24 mouse cellular contexts compared by ENCODE assay signal in genomic region chr3:38457041-38457440, GRCm38 (mm10). TPM values are rescaled to one million over a fixed set of nuclear protein-coding genes. Genes with fewer than 3 reads are reported as not detected.
A peak's percentile ranks its signal among the peaks of the same experiment; 100 is the strongest.
DNase-seq lines count a peak whose midpoint lies in the region; TF ChIP-seq lines count a peak whose summit lies in the region.
"Had no signal": no experiment of that assay in that cellular context is flagged by ENCODE, and none has a peak within 500 bp of the region (broad histone marks: within the 10 kb centered on the region; RNA-seq: fewer than 3 reads in every experiment).

No protein-coding gene starts in this region.

- TF ChIP-seq POLR2A in cerebellum, adult 2 months (IDR thresholded peaks at IDR 0.05; ENCODE audit: borderline replicate concordance, insufficient read depth, low read length): no peak

- no peak for TF ChIP-seq CTCF in cerebellum, adult 2 months (IDR thresholded peaks at IDR 0.05; ENCODE audit: borderline replicate concordance, insufficient read depth, low read depth, low read length)

- 44% methylated on average over 14 of the region's 14 CpGs for WGBS in cerebellum, adult 2 months

- peak; percentile 51 to 57 for DNase-seq in cerebellum, adult 2 months
- no peak for DNase-seq in cerebellum, adult 11 months
- DNase-seq in cerebellum, adult 9-10 months: peak; percentile 43
- DNase-seq in cerebellum, postnatal 14 days: peak; percentile 32 to 60
- DNase-seq in kidney, postnatal 4 days: no peak
- DNase-seq in kidney, adult 18-20 months: no peak
- DNase-seq: adrenal gland, adult 8-10 months; adrenal gland, postnatal 25 days; embryo, embryonic 11 days; gastrocnemius, postnatal 25 days; heart, adult 18-20 months; heart, postnatal 10 days; heart, postnatal 36 days; kidney, adult 11 months had no signal

- H3K4me1 ChIP-seq in cerebellum, adult 2 months (ENCODE audit: control insufficient read depth, insufficient read depth, low read length): peaks cover 16% of the 10 kb centered on the region
- H3K4me1 ChIP-seq: embryonic facial prominence, embryonic 10.5 days; forebrain, embryonic 12.5 days; forebrain, embryonic 15.5 days; heart, embryonic 12.5 days; heart, embryonic 15.5 days; hindbrain, embryonic 10.5 days; intestine, embryonic 15.5 days had no signal

- no peaks in the 10 kb centered on the region for H3K27me3 ChIP-seq in cerebellum, adult 2 months (ENCODE audit: control insufficient read depth, insufficient read depth, low read length)
- H3K27me3 ChIP-seq: embryonic facial prominence, embryonic 13.5 days; forebrain, embryonic 12.5 days; forebrain, embryonic 15.5 days; heart, embryonic 12.5 days; heart, embryonic 15.5 days; hindbrain, embryonic 13.5 days; intestine, embryonic 15.5 days had no signal

- no peak overlapping the region for H3K4me3 ChIP-seq in cerebellum, adult 2 months (replicated peaks; ENCODE audit: insufficient read depth, low read depth, low read length)
- H3K4me3 ChIP-seq: embryonic facial prominence, embryonic 10.5 days; embryonic facial prominence, embryonic 13.5 days; erythroblast, embryonic 14.5 days; forebrain, embryonic 12.5 days; forebrain, embryonic 15.5 days; heart, embryonic 12.5 days; heart, embryonic 15.5 days; hindbrain, embryonic 10.5 days; hindbrain, embryonic 13.5 days; intestine, embryonic 15.5 days had no signal

- no peak overlapping the region for H3K27ac ChIP-seq in cerebellum, adult 2 months (ENCODE audit: insufficient read depth, low read length)
- H3K27ac ChIP-seq: embryonic facial prominence, embryonic 10.5 days; embryonic facial prominence, embryonic 13.5 days; forebrain, embryonic 12.5 days; forebrain, embryonic 15.5 days; heart, embryonic 15.5 days; hindbrain, embryonic 10.5 days; hindbrain, embryonic 13.5 days; intestine, embryonic 15.5 days had no signal

RNA-seq across cellular contexts. Expression of gene Ankrd50, which starts 27.6 kb away (rescaled TPM):
- polyA plus RNA-seq in cerebellum, adult 2 months (2012; rRNA removed): 39.5 and 40.6 TPM in 2 replicates

Comparison
In these comparisons a context has a peak if more than half of its experiments do, and no peak if none do; other contexts are left out.
1. DNase-seq: peak in cerebellum, adult 2 months (2 of 2), cerebellum, adult 9-10 months (single experiment) and cerebellum, postnatal 14 days (2 of 2); none in cerebellum, adult 11 months (single experiment), kidney, postnatal 4 days (0 of 2) and kidney, adult 18-20 months (single experiment).